Mouse (Mus musculus) bone marrow macrophage, adult 2 months (primary cell): ENCODE results near the gene Sned1. TPM values are rescaled to one million over a fixed set of nuclear protein-coding genes. Genes with fewer than 3 reads are reported as not detected.
"Not testable (repeated sequence)": the region's sequence is repeated elsewhere in the genome, so short reads cannot be mapped to it uniquely, and the experiment has no call there.

Source experiments
- H3K27ac ChIP-seq: 2 replicates; pipeline ENCODE4 v1.5.1; 2012; ENCODE audit warnings: low read depth, low read length; ENCODE audit not compliant: insufficient read depth
- H3K4me1 ChIP-seq: 2 replicates; pipeline ENCODE4 v1.6.1; 2012; ENCODE audit warnings: low read length; ENCODE audit not compliant: control insufficient read depth, insufficient read depth
- H3K4me3 ChIP-seq: 2 replicates; pipeline ENCODE4 v1.5.1; 2012; ENCODE audit warnings: mild to moderate bottlenecking, low read length, moderate library complexity; ENCODE audit not compliant: insufficient read depth
- CTCF ChIP-seq: IDR thresholded peaks from 2 replicates; pipeline ENCODE4 v1.5.1; 2012; ENCODE audit warnings: low read depth, mild to moderate bottlenecking, low read length, moderate library complexity
- POLR2A ChIP-seq: IDR thresholded peaks from 2 replicates; pipeline ENCODE4 v1.6.1; 2012; ENCODE audit warnings: mild to moderate bottlenecking, low read depth, low read length, borderline replicate concordance
- polyA plus RNA-seq: library from polyadenylated mRNA; stranded (reverse); fragments of >200 nt; gene quantifications from 2 replicates; pipeline ENCODE4 v1.2.4, GENCODE M21; 2012; ENCODE audit not compliant: missing spikeins, insufficient read depth, insufficient read length

Gene Sned1
- polyA plus RNA-seq, 1 experiment = 0.27 TPM

DNA sequence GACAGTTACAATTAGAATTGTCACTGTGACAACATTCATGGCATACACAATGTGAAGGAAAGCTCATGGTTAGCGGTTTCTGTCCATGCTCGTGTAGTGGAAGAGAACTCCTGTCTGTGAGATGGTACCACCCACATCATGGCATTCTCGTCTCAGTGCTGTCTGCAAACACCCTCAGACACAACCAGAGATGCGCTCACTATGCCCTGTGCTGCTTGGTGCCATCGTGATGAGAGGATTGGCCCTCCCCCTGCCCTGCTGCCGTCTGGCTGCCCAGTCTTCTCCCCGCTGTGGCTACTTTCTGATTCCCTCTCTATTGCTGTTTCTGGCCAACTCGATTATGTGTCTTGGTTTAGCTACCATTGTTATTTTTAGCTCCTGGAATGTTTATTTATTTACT is 56.4 kb downstream of the Sned1 start:
- TF ChIP-seq POLR2A = no peak
- no peak for TF ChIP-seq CTCF
- peaks cover 2% of the 10 kb centered on the region; the same call in 1 of the 2 replicates for H3K4me1 ChIP-seq
- H3K27ac ChIP-seq = no peak overlapping the region
- no peak overlapping the region for H3K4me3 ChIP-seq

DNA sequence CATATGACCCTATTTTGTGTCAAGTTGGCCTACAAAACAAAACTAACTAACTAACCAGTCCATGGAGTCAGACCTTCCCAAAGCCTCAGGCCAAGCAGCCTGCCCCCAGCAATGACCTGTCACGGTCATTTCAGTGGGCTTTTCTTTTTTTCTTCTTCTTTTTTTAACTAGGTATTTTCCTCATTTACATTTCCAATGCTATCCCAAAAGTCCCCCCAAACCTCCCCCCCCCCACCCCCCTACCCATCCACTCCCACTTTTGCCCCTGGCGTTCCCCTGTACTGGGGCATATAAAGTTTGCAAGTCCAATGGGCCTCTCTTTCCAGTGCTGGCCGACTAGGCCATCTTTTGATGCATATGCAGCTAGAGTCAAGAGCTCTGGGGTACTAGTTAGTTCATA is 58.9 kb downstream of the Sned1 start:
- not testable (repeated sequence) for H3K4me1 ChIP-seq, H3K4me3 ChIP-seq, H3K27ac ChIP-seq

DNA sequence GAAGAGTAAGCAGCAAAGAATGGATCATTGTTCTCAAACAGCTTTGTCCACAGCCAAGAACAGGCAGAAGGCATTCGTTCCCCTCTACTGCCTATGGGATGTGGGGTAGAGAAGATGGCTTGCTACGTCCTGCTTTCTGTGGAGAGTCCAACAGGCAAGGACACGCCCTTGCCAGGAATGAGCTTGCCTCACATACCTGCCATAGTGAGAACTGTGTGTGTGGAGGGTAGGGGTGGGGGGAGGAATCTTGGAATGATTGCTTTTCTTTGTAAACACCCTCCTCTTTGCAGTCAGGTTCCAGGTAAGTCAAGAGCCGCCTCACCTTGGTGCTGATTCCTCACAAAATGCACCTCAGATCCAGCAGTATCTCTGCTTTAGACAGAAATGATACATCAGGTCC is 64.2 kb downstream of the Sned1 start:
- no peak overlapping the region for H3K4me3 ChIP-seq
- no peak overlapping the region for H3K27ac ChIP-seq
- no peak for TF ChIP-seq POLR2A
- no peak for TF ChIP-seq CTCF
- 0 out of 2 replicates have a peak, but pooled peaks cover 2% of the 10 kb centered on the region for H3K4me1 ChIP-seq

DNA sequence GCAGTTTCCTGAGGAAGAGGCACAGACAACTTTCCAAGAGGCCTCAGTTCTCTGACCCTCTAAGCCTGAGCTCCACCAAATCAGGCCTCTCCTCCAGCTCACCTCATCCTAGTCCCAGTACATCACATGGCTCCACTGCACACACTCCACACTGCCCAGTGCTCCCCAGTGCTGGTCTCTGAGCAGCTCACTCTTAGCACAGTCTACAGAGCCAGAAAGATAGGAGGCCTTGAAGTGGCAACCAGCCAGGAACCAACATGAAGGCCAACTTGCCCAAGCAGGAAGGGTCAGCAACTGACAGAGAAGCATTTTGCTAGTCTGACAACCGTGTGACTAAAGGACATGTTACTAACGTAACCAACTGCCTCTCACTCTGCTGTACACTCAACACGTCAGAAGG is 64.9 kb downstream of the Sned1 start:
- TF ChIP-seq POLR2A (no peak), CTCF (no peak)
- Histone ChIP-seq H3K27ac (no peak overlapping the region), H3K4me1 (0 out of 2 replicates have a peak, but pooled peaks cover 3% of the 10 kb centered on the region), H3K4me3 (no peak overlapping the region)

DNA sequence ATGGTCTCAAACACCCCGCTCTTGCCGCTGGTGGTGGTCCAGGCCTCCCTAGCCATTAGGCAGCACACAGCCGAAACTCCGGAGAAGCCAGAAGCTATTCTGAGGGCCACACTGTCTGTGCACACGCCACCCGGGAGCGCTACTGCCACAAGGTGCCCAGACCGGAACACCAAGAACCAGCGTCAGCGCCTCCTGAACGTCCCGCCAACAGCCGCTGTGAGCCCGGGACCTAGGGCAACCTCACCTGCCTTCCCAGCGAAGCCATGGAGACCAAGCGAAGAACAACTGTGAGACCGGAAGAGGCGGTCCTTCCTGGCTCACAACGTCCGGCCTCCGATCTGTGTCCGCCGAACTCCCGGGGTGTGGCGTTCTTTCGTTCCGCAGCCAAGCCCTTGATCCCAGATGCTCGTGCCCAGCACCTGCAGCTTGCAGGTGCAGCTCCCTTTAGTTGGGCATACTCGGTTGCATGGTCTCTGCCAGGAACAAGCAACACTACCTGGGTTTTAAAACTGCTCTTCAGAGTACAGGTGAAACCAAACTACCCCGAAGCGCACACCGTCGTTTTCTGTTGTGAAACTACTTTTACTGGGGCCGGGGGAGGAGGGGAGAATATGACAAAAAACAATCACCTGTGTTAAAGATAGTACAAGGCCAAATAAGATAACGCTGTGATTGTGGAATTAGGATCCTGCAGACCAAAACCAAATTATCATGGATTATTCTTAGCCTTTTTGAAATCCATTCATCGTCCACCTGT is 70.1 kb downstream of the Sned1 start, which contains the start of gene Mterf4:
Gene Mterf4, minus strand, starts transcription at position 335 of the 757 bp plus-strand sequence.
- Histone ChIP-seq H3K4me3 (peak within 1 kb of the TSS; percentile 79), H3K27ac (no peak within 1 kb of the TSS), H3K4me1 (0 out of 2 replicates have a peak, but pooled peaks cover 3% of the 10 kb centered on the region)
- TF ChIP-seq CTCF (no peak), POLR2A (no peak)

DNA sequence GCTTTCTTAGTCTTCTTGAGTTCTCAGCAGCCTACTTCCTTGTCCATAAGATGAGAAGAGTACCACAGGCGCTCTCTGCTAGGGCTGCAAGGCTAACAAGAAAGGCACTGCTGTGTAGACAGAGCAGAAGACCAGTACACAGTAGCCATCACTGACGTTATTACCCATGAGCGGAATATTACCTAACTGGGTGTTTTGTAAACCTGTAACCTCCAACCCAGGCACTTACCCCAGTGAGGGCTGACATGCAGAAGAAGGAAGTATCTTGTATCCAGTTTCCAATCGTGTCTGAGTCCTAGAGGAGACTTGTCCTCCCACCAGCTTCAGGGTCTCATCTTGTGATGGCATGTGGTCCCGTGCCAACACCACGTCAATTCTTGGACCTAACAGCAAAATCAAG is 88.3 kb downstream of the Sned1 start:
- Histone ChIP-seq H3K27ac (no peak overlapping the region), H3K4me1 (no peaks in the 10 kb centered on the region), H3K4me3 (no peak overlapping the region)
- no peak for TF ChIP-seq CTCF
- no peak for TF ChIP-seq POLR2A

DNA sequence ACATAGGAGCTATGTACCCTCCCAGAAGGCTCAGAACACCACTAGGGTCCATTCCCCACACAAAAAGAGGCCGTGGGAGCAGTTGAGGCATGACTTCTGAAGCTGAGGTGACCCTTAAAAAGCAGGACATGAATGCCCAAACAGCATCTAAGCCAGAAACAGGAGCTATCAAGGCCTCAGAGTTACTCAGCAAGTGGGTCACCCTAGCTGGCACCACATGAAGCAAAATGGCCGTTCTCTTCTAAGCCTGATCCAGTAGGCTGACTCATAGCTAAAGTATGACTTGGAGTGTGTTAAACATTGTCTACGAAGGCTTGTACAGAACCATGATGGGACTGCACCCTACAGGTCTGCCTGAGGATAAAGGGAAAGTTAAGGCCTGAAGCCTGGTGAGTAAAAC is 90.8 kb downstream of the Sned1 start:
- Histone ChIP-seq H3K4me1 (no peaks in the 10 kb centered on the region), H3K27ac (no peak overlapping the region)
- TF ChIP-seq POLR2A (no peak), CTCF (no peak)

DNA sequence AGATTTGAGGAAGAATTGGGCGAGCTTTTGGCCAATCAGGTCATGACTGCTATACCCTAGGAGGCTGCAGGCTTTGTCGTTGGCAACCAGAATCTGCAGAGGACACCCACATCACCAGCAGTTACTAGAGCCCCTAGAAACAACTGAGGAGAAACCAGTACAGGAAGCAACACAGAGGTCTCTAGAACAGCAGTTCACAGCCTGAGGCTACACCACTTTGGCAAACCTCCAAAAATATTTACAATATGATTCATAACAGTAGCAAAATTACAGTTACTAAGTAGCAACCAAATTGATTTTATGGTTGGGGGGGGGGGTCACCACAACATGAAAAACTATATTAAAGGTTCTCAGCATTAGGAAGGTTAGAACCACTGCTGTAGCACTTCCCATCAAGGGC is 99.0 kb downstream of the Sned1 start:
- H3K27ac ChIP-seq = no peak overlapping the region
- TF ChIP-seq POLR2A = no peak
- TF ChIP-seq CTCF = no peak
- no peaks in the 10 kb centered on the region for H3K4me1 ChIP-seq
- no peak overlapping the region for H3K4me3 ChIP-seq

More for the DNA sequence above, 90.8 kb downstream of the Sned1 start:
- no peak overlapping the region for H3K4me3 ChIP-seq

DNA sequence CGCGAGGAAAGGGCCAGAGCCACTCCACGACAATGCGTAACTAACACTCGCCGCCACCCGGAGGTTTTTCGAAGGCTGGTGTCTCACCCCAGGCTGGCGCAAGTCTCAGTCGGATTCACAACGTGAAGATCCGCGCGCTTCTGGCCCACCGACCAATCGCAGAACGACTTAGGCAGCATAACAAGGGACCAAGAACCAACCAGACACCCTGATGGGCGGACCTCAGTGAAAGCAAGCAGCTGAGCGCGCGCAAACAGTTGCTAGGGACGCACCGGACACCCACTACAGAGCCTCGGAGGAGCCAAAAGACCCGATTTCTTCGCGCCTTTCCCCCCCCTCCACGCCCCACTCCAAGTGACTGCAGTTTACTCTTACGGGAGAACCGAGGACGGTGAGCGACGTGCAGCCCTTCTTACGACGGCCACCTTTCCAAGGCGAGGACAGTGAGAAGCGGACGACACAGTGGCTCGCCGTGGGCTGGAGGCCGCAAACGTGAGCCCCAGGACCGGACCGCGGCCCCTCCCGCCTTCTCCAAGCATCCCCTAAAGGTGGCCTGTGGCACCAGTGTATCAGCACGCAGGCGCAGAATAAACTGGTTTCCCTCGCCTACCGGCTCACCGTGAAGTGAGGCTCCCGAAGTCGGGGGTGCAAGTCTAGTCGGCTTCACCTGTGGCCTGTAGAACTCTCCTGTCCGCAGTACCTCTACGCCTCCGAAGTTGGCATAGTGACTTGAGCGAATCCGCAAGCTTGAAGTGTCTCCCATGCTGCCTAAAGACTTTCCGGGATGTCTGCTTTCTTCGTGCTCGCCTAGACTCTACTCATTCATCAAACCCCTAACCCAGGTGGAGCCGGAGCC is 107.2 kb downstream of the Sned1 start, which contains the start of the genes Ppp1r7 and Pask:
Gene Ppp1r7, plus strand, starts transcription at position 207 of the 856 bp plus-strand sequence.
Gene Pask, minus strand, starts transcription at position 835 of the 856 bp plus-strand sequence.
- peak within 1 kb of the TSS; percentile 83 for H3K4me3 ChIP-seq
- peaks cover 10% of the 10 kb centered on the region for H3K4me1 ChIP-seq
- TF ChIP-seq POLR2A = no peak
- no peak for TF ChIP-seq CTCF
- H3K27ac ChIP-seq = peak within 1 kb of the TSS; percentile 6; the same call in 1 of the 2 replicates
